ENCODE assay signal across 22 mouse cellular contexts in the genomic region with DNA sequence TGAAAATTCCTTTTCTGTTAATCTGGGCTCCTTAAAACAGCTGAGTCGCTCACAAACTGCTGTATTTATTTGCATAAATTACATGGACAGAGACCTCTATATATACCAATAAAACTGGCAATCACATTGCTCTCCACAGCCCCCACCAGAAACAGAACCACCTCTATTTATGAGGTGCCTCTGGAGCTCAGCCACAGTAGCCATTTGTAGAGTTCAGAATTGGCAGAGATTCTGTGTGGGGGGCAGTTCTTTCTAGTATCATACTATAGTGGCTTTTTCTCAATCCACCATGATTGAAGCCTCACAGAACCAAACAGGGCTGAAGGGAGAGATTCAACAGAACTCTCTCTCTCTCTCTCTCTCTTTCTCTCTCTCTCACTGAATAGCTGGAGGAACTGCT.
DNase-seq lines count a peak whose midpoint lies in the region; ATAC-seq and TF ChIP-seq lines count a peak whose summit lies in the region.
"Had no signal": no experiment of that assay in that cellular context is flagged by ENCODE, and none has a peak within 500 bp of the region (broad histone marks: within the 10 kb centered on the region; RNA-seq: fewer than 3 reads in every experiment).

No protein-coding gene starts in this region.

- H3K4me3 ChIP-seq in forebrain, embryonic 16.5 days (replicated peaks; ENCODE audit: low read length), result no peak overlapping the region
- no peak overlapping the region for H3K4me3 ChIP-seq in forebrain, embryonic 12.5 days (replicated peaks)
- no peak overlapping the region for H3K4me3 ChIP-seq in layer of hippocampus, adult 2 months
- H3K4me3 ChIP-seq in neural tube, embryonic 14.5 days (ENCODE audit: low read depth, low read length), result no peak overlapping the region
- H3K4me3 ChIP-seq: heart, adult 2 months; heart, embryonic 13.5 days; hindbrain, embryonic 12.5 days; midbrain, embryonic 10.5 days; neural tube, embryonic 12.5 days had no signal

- no peaks in the 10 kb centered on the region for H3K27me3 ChIP-seq in forebrain, embryonic 16.5 days (replicated peaks; ENCODE audit: control insufficient read depth, insufficient read depth, low read length)
- H3K27me3 ChIP-seq in forebrain, embryonic 12.5 days, result no peaks in the 10 kb centered on the region
- H3K27me3 ChIP-seq in neural tube, embryonic 14.5 days (ENCODE audit: control insufficient read depth, insufficient read depth, low read length), result no peaks in the 10 kb centered on the region
- H3K27me3 ChIP-seq: heart, embryonic 13.5 days; hindbrain, embryonic 12.5 days; neural tube, embryonic 12.5 days had no signal

- H3K9ac ChIP-seq in forebrain, embryonic 16.5 days (replicated peaks; ENCODE audit: low read depth, low read length), result no peak overlapping the region
- H3K9ac ChIP-seq in forebrain, embryonic 12.5 days, result no peak overlapping the region
- no peak overlapping the region for H3K9ac ChIP-seq in neural tube, embryonic 14.5 days (replicated peaks; ENCODE audit: low read depth, low read length)
- H3K9ac ChIP-seq: heart, embryonic 13.5 days; hindbrain, embryonic 12.5 days; neural tube, embryonic 12.5 days had no signal

- no peaks in the 10 kb centered on the region for H3K9me3 ChIP-seq in forebrain, embryonic 16.5 days (ENCODE audit: control insufficient read depth, low read length)
- H3K9me3 ChIP-seq in forebrain, embryonic 12.5 days, result no peaks in the 10 kb centered on the region
- H3K9me3 ChIP-seq in neural tube, embryonic 14.5 days (ENCODE audit: control insufficient read depth, low read length), result no peaks in the 10 kb centered on the region
- H3K9me3 ChIP-seq: heart, embryonic 13.5 days; hindbrain, embryonic 12.5 days; midbrain, embryonic 10.5 days; neural tube, embryonic 12.5 days had no signal

- whole genome bisulfite sequencing in forebrain, embryonic 16.5 days, result 28% methylated on average over 1 of the region's 1 CpGs
- WGBS in forebrain, embryonic 12.5 days, result 48% methylated on average over 1 of the region's 1 CpGs
- 30% methylated on average over 1 of the region's 1 CpGs for WGBS in neural tube, embryonic 14.5 days

- DNase-seq in layer of hippocampus, adult 2 months (ENCODE audit: low spot score in 2 of 2), result no peak
- DNase-seq in layer of hippocampus, postnatal 36 days, result no peak
- DNase-seq in neural tube, embryonic 10.5 days (ENCODE audit: extremely low spot score, low spot score), result no peak
- no peak for DNase-seq in kidney, postnatal 10 days
- DNase-seq: adrenal gland, postnatal 14 days; cerebellum, adult 8-10 months; cerebellum, postnatal 36 days; gastrocnemius, postnatal 36 days; heart, adult 2 months; heart, postnatal 14 days; kidney, postnatal 36 days had no signal

- ATAC-seq in forebrain, embryonic 16.5 days, result peak; percentile 55
- no peak for ATAC-seq in forebrain, embryonic 12.5 days (ENCODE audit: low FRiP score)
- peak; percentile 66; the same call in 1 of the 2 replicates for ATAC-seq in neural tube, embryonic 14.5 days (ENCODE audit: low read depth)
- ATAC-seq: CD4-positive, CD25-positive, alpha-beta regulatory T cell, adult 4 months; intestine, embryonic 16.5 days; lung, postnatal 0 days had no signal

- H3K4me2 ChIP-seq in forebrain, embryonic 16.5 days (ENCODE audit: low read length), result no peak overlapping the region
- no peak overlapping the region for H3K4me2 ChIP-seq in forebrain, embryonic 12.5 days
- H3K4me2 ChIP-seq in neural tube, embryonic 14.5 days (ENCODE audit: low read depth, low read length), result no peak overlapping the region
- H3K4me2 ChIP-seq: heart, embryonic 13.5 days; hindbrain, embryonic 12.5 days; neural tube, embryonic 12.5 days had no signal

- H3K36me3 ChIP-seq in forebrain, embryonic 16.5 days (ENCODE audit: control insufficient read depth, insufficient read depth), result no peaks in the 10 kb centered on the region
- no peaks in the 10 kb centered on the region for H3K36me3 ChIP-seq in forebrain, embryonic 12.5 days (replicated peaks)
- H3K36me3 ChIP-seq in neural tube, embryonic 14.5 days (ENCODE audit: control insufficient read depth, insufficient read depth, low read length), result no peaks in the 10 kb centered on the region
- H3K36me3 ChIP-seq: heart, embryonic 13.5 days; hindbrain, embryonic 12.5 days; midbrain, embryonic 10.5 days; neural tube, embryonic 12.5 days had no signal

- H3K27ac ChIP-seq in forebrain, embryonic 16.5 days (ENCODE audit: low read length), result no peak overlapping the region; the same call in 1 of the 2 replicates
- H3K27ac ChIP-seq in forebrain, embryonic 12.5 days, result no peak overlapping the region
- peak overlapping the region; percentile 89 for H3K27ac ChIP-seq in layer of hippocampus, adult 2 months
- no peak overlapping the region for H3K27ac ChIP-seq in neural tube, embryonic 14.5 days (ENCODE audit: low read depth, low read length)
- H3K27ac ChIP-seq: heart, adult 2 months; heart, embryonic 13.5 days; hindbrain, embryonic 12.5 days; midbrain, embryonic 10.5 days; neural tube, embryonic 12.5 days; stomach, postnatal 0 days had no signal

- TF ChIP-seq CTCF in layer of hippocampus, adult 2 months (conservative IDR thresholded peaks at IDR 0.05), result no peak

- peaks cover 12% of the 10 kb centered on the region for H3K4me1 ChIP-seq in forebrain, embryonic 16.5 days (replicated peaks; ENCODE audit: control insufficient read depth, insufficient read depth, low read length)
- peaks cover 8% of the 10 kb centered on the region; the same call in 1 of the 2 replicates for H3K4me1 ChIP-seq in forebrain, embryonic 12.5 days
- peaks cover 3% of the 10 kb centered on the region; the same call in 1 of the 2 replicates for H3K4me1 ChIP-seq in neural tube, embryonic 14.5 days (ENCODE audit: control insufficient read depth, insufficient read depth, low read length)
- H3K4me1 ChIP-seq: heart, embryonic 13.5 days had no signal
